Mouse (Mus musculus) G1E (cell line): ENCODE results near the gene Pigw. TPM values are rescaled to one million over a fixed set of nuclear protein-coding genes. Genes with fewer than 3 reads are reported as not detected.
"Not testable (repeated sequence)": the region's sequence is repeated elsewhere in the genome, so short reads cannot be mapped to it uniquely, and the experiment has no call there.

Source experiments
- ATAC-seq: 2 replicates; pipeline ENCODE4 v1.8.0; 2016; ENCODE audit warnings: mild to moderate bottlenecking; ENCODE audit not compliant: insufficient number of reproducible peaks, poor library complexity, low FRiP score, severe bottlenecking; ENCODE audit errors: extremely low read depth
- DNase-seq: peaks from one replicate; pipeline ENCODE4 v3.0.0; 2012; ENCODE audit warnings: low spot score
- H3K27me3 ChIP-seq: 2 replicates; pipeline ENCODE4 v1.6.1; 2012; ENCODE audit warnings: mild to moderate bottlenecking, low read length, inconsistent platforms; ENCODE audit not compliant: insufficient read depth
- H3K36me3 ChIP-seq: replicated peaks from 2 replicates; pipeline ENCODE3; 2012; ENCODE audit warnings: mild to moderate bottlenecking, inconsistent platforms
- H3K4me1 ChIP-seq: 2 replicates; pipeline ENCODE4 v1.6.1; 2012; ENCODE audit warnings: low read depth, low read length, inconsistent platforms, mixed read lengths; ENCODE audit not compliant: insufficient read depth
- H3K4me3 ChIP-seq: 2 replicates; pipeline ENCODE4 v1.5.1; 2012; ENCODE audit warnings: low read depth, mild to moderate bottlenecking, inconsistent platforms, low read length, moderate library complexity, mixed read lengths
- H3K9me3 ChIP-seq: replicated peaks from 2 replicates; pipeline ENCODE4 v1.6.1; 2012; ENCODE audit warnings: inconsistent platforms
- CTCF ChIP-seq: IDR thresholded peaks from 2 replicates; pipeline ENCODE4 v1.5.1; 2012; ENCODE audit warnings: low read depth, low read length, inconsistent platforms, mixed read lengths
- GATA1 ChIP-seq: IDR thresholded peaks from 2 replicates; pipeline ENCODE4 v1.6.1; 2012; ENCODE audit warnings: borderline replicate concordance, low read length, inconsistent platforms, mixed read lengths
- GATA2 ChIP-seq: IDR thresholded peaks from 2 replicates; pipeline ENCODE4 v1.6.1; 2012; ENCODE audit warnings: low read depth, low read length, inconsistent platforms, borderline replicate concordance
- POLR2AphosphoS5 ChIP-seq: IDR thresholded peaks from 2 replicates; pipeline ENCODE4 v1.6.1; 2012; ENCODE audit warnings: low read depth, low read length, inconsistent platforms; ENCODE audit not compliant: insufficient replicate concordance
- TAL1 ChIP-seq: conservative IDR thresholded peaks from 2 replicates; pipeline ENCODE4 v1.6.1; 2012; ENCODE audit warnings: low read depth, low read length, inconsistent platforms, mixed read lengths
- polyA plus RNA-seq: library from polyadenylated mRNA; stranded (reverse); fragments of >175 nt; gene quantifications from 2 replicates; pipeline ENCODE4 v1.2.3, GENCODE M21; 2012
- total RNA-seq, 2 experiments: library from RNA; stranded (forward) in 1 of 2; stranded (reverse) in 1 of 2; fragments of 200-1000 nt in 1 of 2; fragments of >200 nt in 1 of 2; fragmentation: Nextera tagmentation in 1 of 2; gene quantifications; 2 replicates each; pipeline ENCODE4 v1.2.3; 2014 to 2017

The Pigw gene
- total and polyA plus RNA-seq, 3 experiments = 3.4 to 19.3 (median 11.4) TPM

DNA sequence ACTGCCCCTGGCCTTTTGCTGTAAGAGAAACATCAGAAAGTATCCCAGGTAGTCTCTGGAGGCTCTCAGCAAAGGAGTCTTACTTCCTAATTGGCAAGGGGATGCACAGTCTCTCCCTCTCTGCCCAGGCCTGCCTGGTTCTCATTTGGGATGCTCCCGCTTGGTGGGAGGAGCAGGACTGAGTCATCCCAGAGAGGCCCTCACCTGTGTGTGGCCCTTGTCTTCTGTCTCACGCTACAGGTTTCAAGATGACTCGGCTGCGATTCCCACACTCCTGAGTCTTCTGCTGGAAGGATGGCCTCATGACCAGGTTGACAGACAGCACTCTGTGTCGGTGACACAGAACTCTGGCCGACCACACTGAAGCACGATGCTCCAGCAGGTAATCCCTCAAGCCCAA is 2.3 kb upstream of the Pigw start:
- H3K9me3 ChIP-seq = no peaks in the 10 kb centered on the region
- H3K27me3 ChIP-seq = no peaks in the 10 kb centered on the region
- H3K4me1 ChIP-seq = peaks cover 45% of the 10 kb centered on the region

DNA sequence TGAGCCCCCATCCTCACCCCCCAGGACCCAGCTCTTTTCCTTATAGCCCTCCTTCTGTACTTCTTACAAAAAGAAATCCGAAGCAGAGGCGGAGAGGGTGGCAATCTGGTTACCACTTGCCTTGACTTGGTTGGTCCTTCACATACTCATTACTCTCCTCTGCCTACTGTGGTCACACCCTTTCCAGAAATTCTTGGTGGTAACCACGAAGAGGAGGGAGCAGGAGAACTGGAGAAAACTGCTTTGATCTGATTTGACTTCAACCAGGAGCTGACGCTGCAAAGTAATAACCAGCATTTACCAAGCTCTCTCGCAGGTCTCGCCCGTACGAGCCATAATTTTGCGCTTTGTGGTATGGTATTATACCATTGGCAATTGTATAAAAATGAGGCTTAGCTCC is 886 bp upstream of the Pigw start:
- no peak for DNase-seq
- peaks cover 52% of the 10 kb centered on the region for H3K4me1 ChIP-seq
- TF ChIP-seq POLR2AphosphoS5 = no peak
- TF ChIP-seq GATA1 = no peak
- TF ChIP-seq TAL1 = no peak
- TF ChIP-seq GATA2 = no peak
- TF ChIP-seq CTCF = no peak
- peaks cover 70% of the 10 kb centered on the region for H3K36me3 ChIP-seq
- ATAC-seq = no peak
- H3K27me3 ChIP-seq = no peaks in the 10 kb centered on the region
- H3K4me3 ChIP-seq = peak overlapping the region; percentile 85
- H3K9me3 ChIP-seq = no peaks in the 10 kb centered on the region

More for the DNA sequence above, 2.3 kb upstream of the Pigw start:
- no peak for ATAC-seq
- Histone ChIP-seq H3K36me3 (peaks cover 72% of the 10 kb centered on the region), H3K4me3 (no peak overlapping the region)
- TF ChIP-seq TAL1 = no peak
- no peak for TF ChIP-seq GATA1
- no peak for TF ChIP-seq CTCF
- no peak for TF ChIP-seq POLR2AphosphoS5
- no peak for TF ChIP-seq GATA2
- DNase-seq = no peak

DNA sequence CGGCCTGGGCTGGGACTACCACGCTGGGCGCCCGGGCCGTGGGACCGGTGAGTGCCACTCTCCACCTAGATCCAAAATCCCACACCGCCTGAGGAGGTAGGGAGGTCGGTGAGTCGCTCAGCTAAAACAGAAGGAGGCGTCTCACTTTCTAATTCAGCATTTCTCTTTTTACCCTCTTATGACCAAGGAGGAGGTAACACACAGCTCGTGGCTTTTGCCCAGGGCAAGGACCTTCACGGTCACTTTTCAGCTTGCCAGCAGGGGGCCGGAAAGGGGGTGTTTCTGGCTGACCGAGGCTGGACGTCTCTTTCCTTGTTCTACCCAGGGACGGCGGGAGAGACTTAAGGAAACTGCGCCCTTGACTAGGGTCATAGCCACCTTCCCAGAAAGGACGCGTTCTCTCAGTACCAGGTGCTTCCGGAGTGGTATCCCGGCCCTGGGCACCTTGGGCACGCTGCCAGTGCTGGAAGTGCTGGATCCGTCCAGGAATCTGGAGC is 428 bp upstream of the Pigw start:
- no peak for TF ChIP-seq TAL1
- TF ChIP-seq POLR2AphosphoS5 = no peak
- TF ChIP-seq GATA2 = no peak
- TF ChIP-seq CTCF = no peak
- TF ChIP-seq GATA1 = no peak
- DNase-seq (peak; percentile 37), ATAC-seq (0 out of 2 replicates have a peak, but pooled peaks have one; percentile 22)
- Histone ChIP-seq H3K27me3 (no peaks in the 10 kb centered on the region), H3K9me3 (no peaks in the 10 kb centered on the region), H3K36me3 (peaks cover 68% of the 10 kb centered on the region), H3K4me3 (peak overlapping the region; percentile 85), H3K4me1 (peaks cover 52% of the 10 kb centered on the region)

DNA sequence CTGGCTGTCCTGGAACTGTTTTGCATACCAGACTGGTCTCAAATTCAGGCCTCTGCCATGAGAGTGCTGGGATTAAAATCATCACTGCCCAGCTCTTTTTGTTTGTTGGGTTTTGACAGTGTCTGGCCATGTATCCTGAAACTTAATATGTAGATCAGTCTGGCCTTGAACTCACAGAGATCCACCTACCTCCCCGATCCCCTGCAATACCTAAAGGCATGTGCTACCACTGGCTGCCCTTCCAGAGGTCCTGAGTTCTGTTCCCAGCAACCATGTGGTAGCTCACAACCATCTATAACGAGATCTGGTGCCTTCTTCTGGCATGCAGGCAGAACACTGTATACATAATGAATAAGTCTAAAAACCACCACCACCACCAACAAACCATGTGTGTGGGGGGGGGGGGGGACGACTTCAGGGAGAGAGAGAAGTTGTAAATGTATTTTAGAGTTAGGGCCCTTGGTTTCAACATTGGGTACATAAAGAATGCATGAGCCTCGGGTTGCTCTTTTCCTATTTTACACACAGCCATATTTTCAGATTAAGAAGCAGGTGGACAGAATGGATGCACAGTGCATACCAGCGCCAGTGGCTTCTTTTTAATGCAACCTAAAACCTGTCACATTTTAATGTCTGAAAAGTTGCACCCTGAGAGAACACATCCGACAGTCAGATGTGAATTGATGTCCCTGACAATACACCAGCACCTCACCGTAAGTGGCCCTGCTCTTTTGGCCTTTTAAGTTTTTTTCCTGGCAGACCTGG is 896 bp downstream of the Pigw start:
- Histone ChIP-seq H3K36me3 (peaks cover 63% of the 10 kb centered on the region), H3K4me1 (peaks cover 55% of the 10 kb centered on the region), H3K9me3 (no peaks in the 10 kb centered on the region), H3K4me3 (peak overlapping the region; percentile 85), H3K27me3 (no peaks in the 10 kb centered on the region)
- ATAC-seq (no peak), DNase-seq (no peak)
- TF ChIP-seq GATA2 = no peak
- TF ChIP-seq TAL1 = no peak
- no peak for TF ChIP-seq POLR2AphosphoS5
- no peak for TF ChIP-seq GATA1
- TF ChIP-seq CTCF = no peak

DNA sequence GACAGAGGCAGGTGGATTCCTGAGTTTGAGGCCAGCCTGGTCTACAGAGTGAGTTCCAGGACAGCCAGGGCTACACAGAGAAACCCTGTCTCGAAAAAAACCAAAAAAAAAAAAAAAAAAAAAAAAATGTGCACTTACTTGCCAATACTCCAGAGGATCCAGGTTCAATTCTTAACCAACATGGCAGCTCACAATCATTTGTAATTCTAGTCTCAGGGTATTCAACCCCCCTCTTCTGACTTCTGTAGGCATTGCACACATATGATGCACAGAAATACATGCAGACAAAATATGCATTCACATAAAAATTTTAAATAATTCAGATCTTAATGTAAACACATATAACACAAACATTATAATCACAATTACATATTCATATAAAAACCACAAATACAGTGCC is 4.1 kb downstream of the Pigw start:
- not testable (repeated sequence) for H3K9me3 ChIP-seq, DNase-seq, H3K4me3 ChIP-seq, H3K27me3 ChIP-seq, ATAC-seq
- Histone ChIP-seq H3K36me3 (peaks cover 38% of the 10 kb centered on the region), H3K4me1 (peaks cover 53% of the 10 kb centered on the region)

DNA sequence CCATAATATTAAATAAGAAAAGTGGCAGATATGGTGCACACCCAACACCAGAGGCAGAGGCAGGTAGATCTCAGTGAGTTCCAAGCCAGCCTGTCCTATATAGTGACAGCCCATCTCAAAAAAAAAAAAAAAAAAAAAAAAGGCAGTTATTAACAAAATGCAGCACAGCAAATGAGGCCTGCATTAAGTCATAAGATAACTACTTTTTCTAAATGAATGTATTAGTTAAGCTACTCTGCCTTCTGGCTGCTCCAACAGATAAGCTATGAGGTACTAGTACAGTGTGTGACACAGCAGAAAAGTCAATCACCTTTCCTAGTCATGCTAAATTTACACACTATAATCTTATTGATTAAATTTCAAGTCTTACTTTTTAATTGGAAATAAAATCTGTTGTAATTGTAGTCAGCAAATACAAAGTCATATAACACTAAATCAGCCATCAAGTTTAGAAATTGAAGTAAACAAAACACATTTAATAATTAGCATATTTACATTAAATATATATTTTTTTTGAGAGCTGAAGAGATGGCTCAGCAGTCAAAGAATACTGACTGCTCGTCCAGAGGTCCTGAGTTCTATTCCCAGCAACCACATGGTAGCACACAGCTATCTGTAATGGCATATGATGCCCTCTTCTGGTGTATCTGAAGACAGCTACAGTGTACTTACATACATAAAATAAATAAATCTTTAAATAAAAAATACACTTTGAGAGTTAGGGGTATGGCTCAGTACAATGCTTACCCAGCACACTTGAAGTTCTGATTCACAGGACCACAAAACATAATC is 6.8 kb downstream of the Pigw start:
- DNase-seq (no peak), ATAC-seq (peak; percentile 37; the same call in 1 of the 2 replicates)
- TF ChIP-seq TAL1 (peak; percentile 59), GATA2 (no peak), POLR2AphosphoS5 (no peak), GATA1 (no peak), CTCF (no peak)
- peaks cover 33% of the 10 kb centered on the region for H3K4me1 ChIP-seq
- H3K27me3 ChIP-seq = no peaks in the 10 kb centered on the region
- peaks cover 41% of the 10 kb centered on the region for H3K36me3 ChIP-seq
- no peaks in the 10 kb centered on the region for H3K9me3 ChIP-seq
- no peak overlapping the region for H3K4me3 ChIP-seq
